Mouse (Mus musculus): ENCODE data around the gene Ifi211. TPM values are rescaled to one million over a fixed set of nuclear protein-coding genes. Genes with fewer than 3 reads are reported as not detected.

Gene Ifi211
- polyA plus RNA-seq, 1 experiment from 2014 or later, result 0.34 TPM

Other genes starting within 250 kb of the Ifi211 start
- gene Ifi208, start 239.4 kb downstream of the Ifi211 start, polyA plus RNA-seq (2014; fragmentation: Nextera tagmentation; extraction: Ambion mirVana), result 0.07 TPM in 1 of 2 replicates, not detected in the other
- gene Ifi207, start 171.3 kb downstream of the Ifi211 start, polyA plus RNA-seq (2014; fragmentation: Nextera tagmentation; extraction: Ambion mirVana), result 0.34 and 1.2 TPM in 2 replicates
- gene Ifi204, start 146.1 kb downstream of the Ifi211 start, polyA plus RNA-seq (2014; fragmentation: Nextera tagmentation; extraction: Ambion mirVana), result 0.93 and 1.7 TPM in 2 replicates
- 1.7 and 1.8 TPM in 2 replicates for gene Mndal, start 29.4 kb upstream of the Ifi211 start, polyA plus RNA-seq (2014; fragmentation: Nextera tagmentation; extraction: Ambion mirVana)
- gene Ifi203, start 29.6 kb upstream of the Ifi211 start, polyA plus RNA-seq (2014; fragmentation: Nextera tagmentation; extraction: Ambion mirVana), result 0.91 and 1.8 TPM in 2 replicates
- not detected in 2 replicates for gene Ifi202b, start 69.7 kb upstream of the Ifi211 start, polyA plus RNA-seq (2014; fragmentation: Nextera tagmentation; extraction: Ambion mirVana)
- gene Ifi205, start 118.8 kb upstream of the Ifi211 start, polyA plus RNA-seq (2014; fragmentation: Nextera tagmentation; extraction: Ambion mirVana), result not detected in 2 replicates
- 0.23 TPM in 1 of 2 replicates, not detected in the other for gene Olfr433, start 127.7 kb upstream of the Ifi211 start, polyA plus RNA-seq (2014; fragmentation: Nextera tagmentation; extraction: Ambion mirVana)
- not detected in 2 replicates for gene Olfr432, start 136.2 kb upstream of the Ifi211 start, polyA plus RNA-seq (2014; fragmentation: Nextera tagmentation; extraction: Ambion mirVana)
- not detected in 2 replicates for gene Olfr430, start 153.6 kb upstream of the Ifi211 start, polyA plus RNA-seq (2014; fragmentation: Nextera tagmentation; extraction: Ambion mirVana)
- not detected in 2 replicates for gene Olfr429, start 171.3 kb upstream of the Ifi211 start, polyA plus RNA-seq (2014; fragmentation: Nextera tagmentation; extraction: Ambion mirVana)
- gene Olfr427, start 183.8 kb upstream of the Ifi211 start, polyA plus RNA-seq (2014; fragmentation: Nextera tagmentation; extraction: Ambion mirVana), result not detected in 2 replicates
- not detected in 2 replicates for gene Olfr231, start 208.1 kb upstream of the Ifi211 start, polyA plus RNA-seq (2014; fragmentation: Nextera tagmentation; extraction: Ambion mirVana)
- not detected in 2 replicates for gene Olfr424, start 218.5 kb upstream of the Ifi211 start, polyA plus RNA-seq (2014; fragmentation: Nextera tagmentation; extraction: Ambion mirVana)
- not detected in 2 replicates for gene Olfr420, start 242.6 kb upstream of the Ifi211 start, polyA plus RNA-seq (2014; fragmentation: Nextera tagmentation; extraction: Ambion mirVana)